Mouse (Mus musculus) retina, embryonic 14.5 days (tissue): ENCODE data around the gene Dnaaf2.

ENCODE experiments used
- DNase-seq: peaks from one replicate; pipeline ENCODE4 v3.0.0-alpha.2; 2015; ENCODE audit warnings: low spot score

Gene Dnaaf2

GRCm38 (mm10) chr12:69198164-69198535 is at the start of gene Dnaaf2:
Dnaaf2 (minus strand) TSS chr12:69198429.
- DNase-seq: peak; percentile 82

- peak; percentile 72 for DNase-seq
These were observed 43.7 kb upstream of the Dnaaf2 start for GRCm38 (mm10) chr12:69241771-69242431.

GRCm38 (mm10) chr12:69241405-69241770 is 43.2 kb upstream of the Dnaaf2 start:
- no peak for DNase-seq

GRCm38 (mm10) chr12:69240876-69241275 is 42.6 kb upstream of the Dnaaf2 start, which contains the start of gene Klhdc1:
Klhdc1 (plus strand) TSS chr12:69241176.
- no peak for DNase-seq

- no peak for DNase-seq
These were observed 40.1 kb upstream of the Dnaaf2 start for GRCm38 (mm10) chr12:69238284-69238683.

- DNase-seq: no peak
These were observed 37.6 kb upstream of the Dnaaf2 start for GRCm38 (mm10) chr12:69235782-69236181.

GRCm38 (mm10) chr12:69229251-69229650 is 31.0 kb upstream of the Dnaaf2 start:
- DNase-seq: no peak

GRCm38 (mm10) chr12:69227776-69228466 is 29.7 kb upstream of the Dnaaf2 start, which contains the start of gene Pole2:
Pole2 (minus strand) TSS chr12:69228195.
- peak; percentile 88 for DNase-seq

- DNase-seq: no peak
These were observed 22.5 kb upstream of the Dnaaf2 start for GRCm38 (mm10) chr12:69220613-69221277.

GRCm38 (mm10) chr12:69216587-69216986 is 18.4 kb upstream of the Dnaaf2 start:
- no peak for DNase-seq

- DNase-seq: no peak
These were observed 17.0 kb upstream of the Dnaaf2 start for GRCm38 (mm10) chr12:69215000-69215785.

- no peak for DNase-seq
These were observed 16.2 kb upstream of the Dnaaf2 start for GRCm38 (mm10) chr12:69214393-69214792.

GRCm38 (mm10) chr12:69213186-69213777 is 15.1 kb upstream of the Dnaaf2 start:
- no peak for DNase-seq

- DNase-seq: peak; percentile 21
These were observed 12.8 kb upstream of the Dnaaf2 start for GRCm38 (mm10) chr12:69211057-69211456.

GRCm38 (mm10) chr12:69210056-69210979 is 12.1 kb upstream of the Dnaaf2 start:
- no peak for DNase-seq

GRCm38 (mm10) chr12:69208520-69208919 is 10.3 kb upstream of the Dnaaf2 start:
- DNase-seq: no peak

GRCm38 (mm10) chr12:69207926-69208325 is 9.7 kb upstream of the Dnaaf2 start:
- DNase-seq: no peak

GRCm38 (mm10) chr12:69207396-69207795 is 9.2 kb upstream of the Dnaaf2 start:
- DNase-seq: no peak

GRCm38 (mm10) chr12:69204052-69204833 is 6.0 kb upstream of the Dnaaf2 start, which contains the start of gene Gm49384:
Gm49384 (minus strand) TSS chr12:69204267.
- DNase-seq: no peak

- DNase-seq: no peak
These were observed 756 bp upstream of the Dnaaf2 start for GRCm38 (mm10) chr12:69198985-69199384.
